Mouse (Mus musculus) kidney, postnatal 0 days (tissue): Measurements from ENCODE around the gene Tldc1. TPM values are rescaled to one million over a fixed set of nuclear protein-coding genes. Genes with fewer than 3 reads are reported as not detected.

Experiments
- ATAC-seq: fragments of 200-750 bp; cut with Nextera tagmentation; replicated peaks from 2 replicates; pipeline ENCODE4 v1.8.0; 2017; ENCODE audit warnings: low read depth, moderate number of reproducible peaks, moderate TSS enrichment, moderate library complexity; ENCODE audit not compliant: low FRiP score
- DNase-seq: peaks from one replicate; pipeline ENCODE4 v3.0.0-alpha.2; 2016; ENCODE audit warnings: low spot score
- H3K27ac ChIP-seq: fragments of 300-500 bp; sonication (generic); 2 replicates; pipeline ENCODE4 v1.5.1; 2014; ENCODE audit warnings: mild to moderate bottlenecking
- H3K27me3 ChIP-seq: fragments of 300-500 bp; sonication (generic); 2 replicates; pipeline ENCODE4 v1.6.1; 2014; ENCODE audit warnings: low read length, mixed read lengths; ENCODE audit not compliant: insufficient read depth
- H3K36me3 ChIP-seq: fragments of 300-500 bp; sonication (generic); 2 replicates; pipeline ENCODE4 v1.6.1; 2014; ENCODE audit warnings: low read length, mixed read lengths; ENCODE audit not compliant: insufficient read depth
- H3K4me1 ChIP-seq: fragments of 300-500 bp; sonication (generic); replicated peaks from 2 replicates; pipeline ENCODE4 v1.6.1; 2014; ENCODE audit warnings: antibody characterized with exemption, low read length, mixed read lengths; ENCODE audit not compliant: insufficient read depth
- H3K4me2 ChIP-seq: fragments of 300-500 bp; sonication (generic); 2 replicates; pipeline ENCODE4 v1.6.1; 2014; ENCODE audit warnings: mild to moderate bottlenecking, low read length, moderate library complexity, mixed read lengths
- H3K4me3 ChIP-seq: fragments of 300-500 bp; sonication (generic); replicated peaks from 2 replicates; pipeline ENCODE4 v1.5.1; 2014; ENCODE audit warnings: low read depth, low read length
- H3K9ac ChIP-seq: fragments of 300-500 bp; sonication (generic); 2 replicates; pipeline ENCODE4 v1.6.1; 2014; ENCODE audit warnings: low read depth, low read length
- H3K9me3 ChIP-seq: fragments of 300-500 bp; sonication (generic); replicated peaks from 2 replicates; pipeline ENCODE4 v1.6.1; 2016; ENCODE audit warnings: low read length, inconsistent platforms, mixed read lengths
- CTCF ChIP-seq: IDR thresholded peaks from 2 replicates; pipeline ENCODE4 v1.5.1; 2016; ENCODE audit warnings: antibody characterized with exemption, low read depth, mild to moderate bottlenecking, moderate library complexity
- WGBS: fragments of 180-500 bp; shearing (Covaris S2); extraction: QIAGEN DNeasy Blood & Tissue Kit; methylation state at CpG from one replicate; pipeline ENCODE4 v1.1.7; 2014; 5-methylcytosine and 5-hydroxymethylcytosine counted together
- polyA plus RNA-seq: library from polyadenylated mRNA; unstranded; fragments of >200 nt; fragmentation: Nextera tagmentation; extraction: Ambion mirVana; gene quantifications from 2 replicates; pipeline ENCODE4 v1.2.1, GENCODE M21; 2015

The Tldc1 gene
- polyA plus RNA-seq, 1 experiment from 2014 or later = 11.9 TPM

DNA sequence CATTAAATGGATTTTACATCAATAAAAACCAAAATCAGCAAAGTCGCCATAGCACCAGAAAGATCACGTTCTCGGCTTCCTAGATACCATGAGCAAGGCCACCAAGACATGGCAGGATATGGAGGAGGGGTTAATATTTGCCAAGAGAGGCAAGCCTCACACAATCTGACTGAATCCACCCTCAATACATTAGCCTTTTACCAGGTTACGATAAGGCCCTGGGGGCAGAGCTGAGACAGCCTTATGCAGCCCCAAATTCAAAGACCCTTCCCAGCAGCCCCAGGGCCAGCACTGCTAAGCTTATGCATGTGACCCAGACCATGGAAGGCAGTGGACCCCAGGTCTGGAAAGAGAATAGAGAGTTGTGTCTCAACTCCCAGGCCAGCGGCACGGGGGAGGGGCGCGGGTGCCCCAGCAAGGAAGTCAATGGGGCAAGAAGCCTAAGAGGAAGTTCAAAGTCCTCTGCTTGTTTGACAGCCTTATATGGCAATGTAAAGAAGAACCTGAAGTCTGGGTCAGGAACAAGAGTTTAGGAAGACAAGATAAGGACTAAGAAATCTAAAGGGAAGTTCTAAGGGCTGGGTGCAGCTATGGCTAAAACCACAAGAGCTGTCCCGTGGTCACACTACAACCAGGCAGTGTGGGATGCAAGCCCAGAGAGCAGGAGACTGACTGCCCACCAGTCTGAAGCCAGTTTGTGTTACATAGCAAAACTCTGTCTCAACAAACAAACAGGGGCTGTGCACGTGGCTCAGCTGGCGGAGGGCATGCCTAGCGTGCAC, 34.6 kb upstream of the Tldc1 start:
- Histone ChIP-seq H3K4me2 (no peak overlapping the region; the same call in 1 of the 2 replicates), H3K4me1 (peaks cover 21% of the 10 kb centered on the region), H3K27ac (peak overlapping the region; percentile 56; the same call in 1 of the 2 replicates), H3K4me3 (no peak overlapping the region), H3K27me3 (no peaks in the 10 kb centered on the region), H3K36me3 (no peaks in the 10 kb centered on the region), H3K9me3 (no peaks in the 10 kb centered on the region), H3K9ac (0 out of 2 replicates have a peak overlapping the region, but pooled peaks have one; percentile 18)
- WGBS = 49% methylated on average over 12 of the region's 12 CpGs
- DNase-seq (peak; percentile 47), ATAC-seq (peak; percentile 13; the same call in 1 of the 2 replicates)
- TF ChIP-seq CTCF = no peak

GRCm38 (mm10) chr8:119811925-119812324, 33.7 kb upstream of the Tldc1 start:
- peak; percentile 42; the same call in 1 of the 2 replicates for TF ChIP-seq CTCF
- ATAC-seq (no peak), DNase-seq (peak; percentile 44)
- Histone ChIP-seq H3K27ac (0 out of 2 replicates have a peak overlapping the region, but pooled peaks have one; percentile 27), H3K9me3 (no peaks in the 10 kb centered on the region), H3K27me3 (no peaks in the 10 kb centered on the region), H3K4me2 (no peak overlapping the region), H3K4me1 (peaks cover 19% of the 10 kb centered on the region), H3K9ac (no peak overlapping the region), H3K36me3 (no peaks in the 10 kb centered on the region), H3K4me3 (no peak overlapping the region)
- WGBS = 48% methylated on average over 6 of the region's 6 CpGs

DNA sequence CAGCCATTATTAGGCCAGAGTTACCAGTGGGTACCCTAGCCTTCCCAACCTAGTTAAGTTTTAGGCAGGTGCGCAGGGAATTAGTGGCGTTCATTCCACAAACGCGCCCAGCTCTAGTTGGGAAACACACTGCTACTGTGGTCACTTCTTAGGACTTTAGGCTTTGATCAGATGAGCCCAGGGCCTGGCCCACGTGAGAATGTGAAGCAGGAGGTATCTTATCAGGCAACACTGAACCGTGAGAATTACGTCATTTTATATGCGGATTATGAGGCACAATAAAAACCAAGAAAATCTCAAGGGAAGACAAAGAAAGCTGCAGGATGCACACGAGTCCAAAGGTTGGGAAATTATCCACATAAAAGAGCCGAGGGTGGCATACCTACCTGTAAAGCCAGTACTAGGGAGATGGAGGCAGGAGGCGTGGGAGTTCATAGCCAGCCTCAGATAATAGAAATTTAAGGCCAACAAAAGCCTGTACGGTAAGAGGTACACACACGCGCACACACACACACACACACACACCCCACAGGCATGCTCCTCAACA, 32.8 kb upstream of the Tldc1 start:
- no peak for DNase-seq
- H3K4me2 ChIP-seq = no peak overlapping the region
- H3K9me3 ChIP-seq = no peaks in the 10 kb centered on the region
- 85% methylated on average over 14 of the region's 14 CpGs for WGBS
- ATAC-seq = no peak
- TF ChIP-seq CTCF = no peak
- H3K4me3 ChIP-seq = no peak overlapping the region
- H3K36me3 ChIP-seq = no peaks in the 10 kb centered on the region
- H3K27me3 ChIP-seq = no peaks in the 10 kb centered on the region
- no peak overlapping the region for H3K27ac ChIP-seq
- no peak overlapping the region for H3K9ac ChIP-seq
- peaks cover 16% of the 10 kb centered on the region for H3K4me1 ChIP-seq

GRCm38 (mm10) chr8:119810127-119810868, 32.1 kb upstream of the Tldc1 start:
- H3K4me3 ChIP-seq = no peak overlapping the region
- 83% methylated on average over 23 of the region's 23 CpGs for WGBS
- no peaks in the 10 kb centered on the region for H3K36me3 ChIP-seq
- peaks cover 16% of the 10 kb centered on the region for H3K4me1 ChIP-seq
- no peaks in the 10 kb centered on the region for H3K27me3 ChIP-seq
- no peak overlapping the region for H3K9ac ChIP-seq
- H3K4me2 ChIP-seq = no peak overlapping the region
- ATAC-seq (no peak), DNase-seq (no peak)
- no peak overlapping the region for H3K27ac ChIP-seq
- no peak for TF ChIP-seq CTCF
- no peaks in the 10 kb centered on the region for H3K9me3 ChIP-seq

- Histone ChIP-seq H3K4me1 (peaks cover 16% of the 10 kb centered on the region), H3K27ac (no peak overlapping the region), H3K9ac (no peak overlapping the region), H3K36me3 (no peaks in the 10 kb centered on the region), H3K4me3 (no peak overlapping the region), H3K9me3 (no peaks in the 10 kb centered on the region), H3K27me3 (no peaks in the 10 kb centered on the region), H3K4me2 (no peak overlapping the region)
- 95% methylated on average over 9 of the region's 9 CpGs for WGBS
- TF ChIP-seq CTCF = no peak
- no peak for ATAC-seq
- no peak for DNase-seq
These were observed 31.4 kb upstream of the Tldc1 start for GRCm38 (mm10) chr8:119809620-119810019.

GRCm38 (mm10) chr8:119807687-119808086, 29.5 kb upstream of the Tldc1 start:
- WGBS = 86% methylated on average over 4 of the region's 4 CpGs
- TF ChIP-seq CTCF = no peak
- Histone ChIP-seq H3K4me3 (no peak overlapping the region), H3K4me1 (peaks cover 1% of the 10 kb centered on the region), H3K36me3 (no peaks in the 10 kb centered on the region), H3K27ac (no peak overlapping the region), H3K27me3 (no peaks in the 10 kb centered on the region), H3K9me3 (no peaks in the 10 kb centered on the region), H3K9ac (no peak overlapping the region), H3K4me2 (no peak overlapping the region)
- no peak for ATAC-seq
- no peak for DNase-seq
